Comparison of ENCODE assay signal across 7 mouse cellular contexts in genomic region chr9:57439522-57440295, GRCm38 (mm10). TPM values are rescaled to one million over a fixed set of nuclear protein-coding genes. Genes with fewer than 3 reads are reported as not detected.
DNase-seq lines count a peak whose midpoint lies in the region; ATAC-seq lines count a peak whose summit lies in the region.

Gene Ppcdc, minus strand, starts transcription at chr9:57440124.

- ATAC-seq in embryonic facial prominence, embryonic 12.5 days (ENCODE audit: insufficient number of reproducible peaks, insufficient read depth, low FRiP score, low TSS enrichment): peak; percentile 93
- peak; percentile 98 for ATAC-seq in limb, embryonic 11.5 days (ENCODE audit: insufficient number of reproducible peaks, low FRiP score, low TSS enrichment, low read depth)
- ATAC-seq in midbrain, embryonic 14.5 days (ENCODE audit: low FRiP score, low TSS enrichment): peak; percentile 92

- 3% methylated on average over 32 of the region's 32 CpGs for WGBS in embryonic facial prominence, embryonic 12.5 days
- WGBS in limb, embryonic 11.5 days: 4% methylated on average over 32 of the region's 32 CpGs
- WGBS in midbrain, embryonic 14.5 days: 3% methylated on average over 32 of the region's 32 CpGs

- H3K27me3 ChIP-seq in embryonic facial prominence, embryonic 12.5 days: no peaks in the 10 kb centered on the region
- no peaks in the 10 kb centered on the region for H3K27me3 ChIP-seq in limb, embryonic 11.5 days (ENCODE audit: control insufficient read depth, insufficient read depth, low read length)
- no peaks in the 10 kb centered on the region for H3K27me3 ChIP-seq in midbrain, embryonic 14.5 days (ENCODE audit: control insufficient read depth, insufficient read depth, low read length)

- H3K36me3 ChIP-seq in embryonic facial prominence, embryonic 12.5 days: no peaks in the 10 kb centered on the region
- no peaks in the 10 kb centered on the region for H3K36me3 ChIP-seq in limb, embryonic 11.5 days (ENCODE audit: control insufficient read depth, insufficient read depth, low read length)
- peaks cover 33% of the 10 kb centered on the region for H3K36me3 ChIP-seq in midbrain, embryonic 14.5 days (ENCODE audit: control insufficient read depth, insufficient read depth, low read length)

- no peaks in the 10 kb centered on the region for H3K9me3 ChIP-seq in embryonic facial prominence, embryonic 12.5 days
- no peaks in the 10 kb centered on the region for H3K9me3 ChIP-seq in limb, embryonic 11.5 days (ENCODE audit: control insufficient read depth, low read length)
- H3K9me3 ChIP-seq in midbrain, embryonic 14.5 days (ENCODE audit: control insufficient read depth, low read length): no peaks in the 10 kb centered on the region

- peak within 1 kb of the TSS; percentile 64 for H3K9ac ChIP-seq in embryonic facial prominence, embryonic 12.5 days
- H3K9ac ChIP-seq in limb, embryonic 11.5 days (ENCODE audit: low read length): peak within 1 kb of the TSS; percentile 72
- H3K9ac ChIP-seq in midbrain, embryonic 14.5 days (replicated peaks; ENCODE audit: low read length): peak within 1 kb of the TSS; percentile 67

- peak within 1 kb of the TSS; percentile 48 for H3K4me3 ChIP-seq in embryonic facial prominence, embryonic 12.5 days
- H3K4me3 ChIP-seq in limb, embryonic 11.5 days (ENCODE audit: low read depth, low read length): peak within 1 kb of the TSS; percentile 42
- peak within 1 kb of the TSS; percentile 49 for H3K4me3 ChIP-seq in midbrain, embryonic 14.5 days (replicated peaks; ENCODE audit: low read depth, low read length)

- H3K4me1 ChIP-seq in embryonic facial prominence, embryonic 12.5 days: peaks cover 14% of the 10 kb centered on the region
- H3K4me1 ChIP-seq in limb, embryonic 11.5 days (ENCODE audit: control insufficient read depth, insufficient read depth, low read length): 0 out of 2 replicates have a peak, but pooled peaks cover 4% of the 10 kb centered on the region
- H3K4me1 ChIP-seq in midbrain, embryonic 14.5 days (ENCODE audit: control insufficient read depth, insufficient read depth, low read length): peaks cover 4% of the 10 kb centered on the region; the same call in 1 of the 2 replicates

- H3K27ac ChIP-seq in embryonic facial prominence, embryonic 12.5 days: peak within 1 kb of the TSS; percentile 69; the same call in 1 of the 2 replicates
- H3K27ac ChIP-seq in limb, embryonic 11.5 days (replicated peaks; ENCODE audit: low read depth, low read length): no peak within 1 kb of the TSS
- peak within 1 kb of the TSS; percentile 70 for H3K27ac ChIP-seq in midbrain, embryonic 14.5 days (replicated peaks; ENCODE audit: low read depth, low read length)

- peak within 1 kb of the TSS; percentile 56 for H3K4me2 ChIP-seq in embryonic facial prominence, embryonic 12.5 days (replicated peaks)
- peak within 1 kb of the TSS; percentile 69 for H3K4me2 ChIP-seq in limb, embryonic 11.5 days (ENCODE audit: low read depth, severe bottlenecking)
- H3K4me2 ChIP-seq in midbrain, embryonic 14.5 days (ENCODE audit: low read length): peak within 1 kb of the TSS; percentile 69

- DNase-seq in adrenal gland, postnatal 25 days: peak; percentile 85
- DNase-seq in heart, adult 11 months: peak; percentile 100
- DNase-seq in kidney, adult 18-20 months: peak; percentile 91
- peak; percentile 94 for DNase-seq in limb, embryonic 11.5 days (ENCODE audit: low spot score)
- DNase-seq in midbrain, embryonic 14.5 days: peak; percentile 97
- peak; percentile 77 to 80 for DNase-seq in spleen, adult 18-20 months

RNA-seq across cellular contexts. Expression of gene Ppcdc, which starts in this region (rescaled TPM):
- 17.4 and 31.5 TPM in 2 replicates for total RNA-seq in adrenal gland, postnatal 25 days (2021)
- 25.9 and 30.3 TPM in 2 replicates for polyA plus RNA-seq in embryonic facial prominence, embryonic 12.5 days (2016; fragmentation: Nextera tagmentation; extraction: Ambion mirVana)
- polyA plus RNA-seq in limb, embryonic 11.5 days (2014; fragmentation: Nextera tagmentation; extraction: Ambion mirVana): 26.5 and 32.2 TPM in 2 replicates
- polyA plus RNA-seq in midbrain, embryonic 14.5 days (2014; fragmentation: Nextera tagmentation; extraction: Ambion mirVana): 19.9 and 22.9 TPM in 2 replicates
